Mouse (Mus musculus): ENCODE measurements around the gene Rab36.
"Not testable (repeated sequence)": the region's sequence is repeated elsewhere in the genome, so short reads cannot be mapped to it uniquely, and the experiment has no call there.

Rab36 gene

GRCm38 (mm10) chr10:75030234-75030633 is 6.6 kb upstream of the Rab36 start:
- H3K4me1 ChIP-seq (replicated peaks; ENCODE audit: low read depth, low read length) = peaks cover 16% of the 10 kb centered on the region
- H3K4me3 ChIP-seq (replicated peaks; ENCODE audit: low read length) = no peak overlapping the region
- no peak for TF ChIP-seq POU5F1 (IDR thresholded peaks at IDR 0.05; ENCODE audit: borderline replicate concordance, low read length)
- no peak for TF ChIP-seq CTCF (conservative IDR thresholded peaks at IDR 0.05; ENCODE audit: low read length)
- TF ChIP-seq NANOG (IDR thresholded peaks at IDR 0.05; ENCODE audit: borderline replicate concordance, low read length) = no peak
- H3K36me3 ChIP-seq (ENCODE audit: insufficient read depth, low read length) = no peaks in the 10 kb centered on the region
- peaks cover 24% of the 10 kb centered on the region for H3K27me3 ChIP-seq (ENCODE audit: insufficient read depth, low read length)
- H3K9me3 ChIP-seq (ENCODE audit: low read length) = no peaks in the 10 kb centered on the region

- H3K9me3 ChIP-seq (ENCODE audit: low read length) = no peaks in the 10 kb centered on the region
- peaks cover 17% of the 10 kb centered on the region for H3K4me1 ChIP-seq (replicated peaks; ENCODE audit: low read depth, low read length)
- no peaks in the 10 kb centered on the region for H3K36me3 ChIP-seq (ENCODE audit: insufficient read depth, low read length)
- H3K4me3 ChIP-seq (replicated peaks; ENCODE audit: low read length) = no peak overlapping the region
- TF ChIP-seq POU5F1 (IDR thresholded peaks at IDR 0.05; ENCODE audit: borderline replicate concordance, low read length) = no peak
- no peak for TF ChIP-seq CTCF (conservative IDR thresholded peaks at IDR 0.05; ENCODE audit: low read length)
- TF ChIP-seq NANOG (IDR thresholded peaks at IDR 0.05; ENCODE audit: borderline replicate concordance, low read length) = no peak
- peaks cover 29% of the 10 kb centered on the region for H3K27me3 ChIP-seq (ENCODE audit: insufficient read depth, low read length)
Observed at GRCm38 (mm10) chr10:75031345-75032114, 5.3 kb upstream of the Rab36 start.

GRCm38 (mm10) chr10:75032395-75032794 is 4.5 kb upstream of the Rab36 start, which contains the start of gene Rsph14:
Rsph14 (minus strand) TSS chr10:75032586.
- Histone ChIP-seq H3K36me3 (ENCODE audit: insufficient read depth, low read length) (no peaks in the 10 kb centered on the region), H3K4me3 (replicated peaks; ENCODE audit: low read length) (no peak within 1 kb of the TSS), H3K9me3 (ENCODE audit: low read length) (no peaks in the 10 kb centered on the region), H3K4me1 (replicated peaks; ENCODE audit: low read depth, low read length) (peaks cover 22% of the 10 kb centered on the region), H3K27me3 (ENCODE audit: insufficient read depth, low read length) (peaks cover 30% of the 10 kb centered on the region)
- no peak for TF ChIP-seq NANOG (IDR thresholded peaks at IDR 0.05; ENCODE audit: borderline replicate concordance, low read length)
- no peak for TF ChIP-seq POU5F1 (IDR thresholded peaks at IDR 0.05; ENCODE audit: borderline replicate concordance, low read length)
- no peak for TF ChIP-seq CTCF (conservative IDR thresholded peaks at IDR 0.05; ENCODE audit: low read length)

- not testable (repeated sequence) for H3K4me3 ChIP-seq (replicated peaks; ENCODE audit: low read length); H3K9me3 ChIP-seq (ENCODE audit: low read length); H3K36me3 ChIP-seq (ENCODE audit: insufficient read depth, low read length)
- H3K27me3 ChIP-seq (ENCODE audit: insufficient read depth, low read length) = peaks cover 31% of the 10 kb centered on the region
- peaks cover 49% of the 10 kb centered on the region for H3K4me1 ChIP-seq (replicated peaks; ENCODE audit: low read depth, low read length)
Observed at GRCm38 (mm10) chr10:75042060-75042459, 5.2 kb downstream of the Rab36 start.

GRCm38 (mm10) chr10:75044459-75044858 is 7.6 kb downstream of the Rab36 start:
- peaks cover 42% of the 10 kb centered on the region for H3K4me1 ChIP-seq (replicated peaks; ENCODE audit: low read depth, low read length)
- peaks cover 36% of the 10 kb centered on the region for H3K27me3 ChIP-seq (ENCODE audit: insufficient read depth, low read length)
- TF ChIP-seq POU5F1 (IDR thresholded peaks at IDR 0.05; ENCODE audit: borderline replicate concordance, low read length) = no peak
- no peak for TF ChIP-seq CTCF (conservative IDR thresholded peaks at IDR 0.05; ENCODE audit: low read length)
- no peak for TF ChIP-seq NANOG (IDR thresholded peaks at IDR 0.05; ENCODE audit: borderline replicate concordance, low read length)
- peak overlapping the region; percentile 21; the same call in 1 of the 2 replicates for H3K4me3 ChIP-seq (replicated peaks; ENCODE audit: low read length)
- no peaks in the 10 kb centered on the region for H3K36me3 ChIP-seq (ENCODE audit: insufficient read depth, low read length)
- no peaks in the 10 kb centered on the region for H3K9me3 ChIP-seq (ENCODE audit: low read length)

GRCm38 (mm10) chr10:75045831-75046230 is 9.0 kb downstream of the Rab36 start:
- peaks cover 42% of the 10 kb centered on the region for H3K4me1 ChIP-seq (replicated peaks; ENCODE audit: low read depth, low read length)
- no peaks in the 10 kb centered on the region for H3K36me3 ChIP-seq (ENCODE audit: insufficient read depth, low read length)
- H3K9me3 ChIP-seq (ENCODE audit: low read length) = no peaks in the 10 kb centered on the region
- TF ChIP-seq CTCF (conservative IDR thresholded peaks at IDR 0.05; ENCODE audit: low read length) = no peak
- H3K27me3 ChIP-seq (ENCODE audit: insufficient read depth, low read length) = peaks cover 42% of the 10 kb centered on the region
- H3K4me3 ChIP-seq (replicated peaks; ENCODE audit: low read length) = no peak overlapping the region

GRCm38 (mm10) chr10:75048711-75049110 is 11.9 kb downstream of the Rab36 start:
- TF ChIP-seq NANOG (IDR thresholded peaks at IDR 0.05; ENCODE audit: borderline replicate concordance, low read length) (no peak), CTCF (conservative IDR thresholded peaks at IDR 0.05; ENCODE audit: low read length) (no peak), POU5F1 (IDR thresholded peaks at IDR 0.05; ENCODE audit: borderline replicate concordance, low read length) (no peak)
- peaks cover 64% of the 10 kb centered on the region for H3K27me3 ChIP-seq (ENCODE audit: insufficient read depth, low read length)

GRCm38 (mm10) chr10:75051364-75052074 is 14.7 kb downstream of the Rab36 start:
- peaks cover 64% of the 10 kb centered on the region for H3K27me3 ChIP-seq (ENCODE audit: insufficient read depth, low read length)
- no peaks in the 10 kb centered on the region for H3K9me3 ChIP-seq (ENCODE audit: low read length)
- no peak for TF ChIP-seq POU5F1 (IDR thresholded peaks at IDR 0.05; ENCODE audit: borderline replicate concordance, low read length)
- TF ChIP-seq NANOG (IDR thresholded peaks at IDR 0.05; ENCODE audit: borderline replicate concordance, low read length) = no peak
- TF ChIP-seq CTCF (conservative IDR thresholded peaks at IDR 0.05; ENCODE audit: low read length) = no peak
- no peaks in the 10 kb centered on the region for H3K36me3 ChIP-seq (ENCODE audit: insufficient read depth, low read length)
- no peaks in the 10 kb centered on the region; the same call in 1 of the 2 replicates for H3K4me1 ChIP-seq (replicated peaks; ENCODE audit: low read depth, low read length)
- H3K4me3 ChIP-seq (replicated peaks; ENCODE audit: low read length) = no peak overlapping the region

More at GRCm38 (mm10) chr10:75048711-75049110, 11.9 kb downstream of the Rab36 start:
- H3K4me3 ChIP-seq (replicated peaks; ENCODE audit: low read length) = no peak overlapping the region
- H3K4me1 ChIP-seq (replicated peaks; ENCODE audit: low read depth, low read length) = peaks cover 23% of the 10 kb centered on the region
- H3K36me3 ChIP-seq (ENCODE audit: insufficient read depth, low read length) = no peaks in the 10 kb centered on the region
- no peaks in the 10 kb centered on the region for H3K9me3 ChIP-seq (ENCODE audit: low read length)

Measured in E14TG2a.4 (cell line).